Comparison of ENCODE assay signal across 10 mouse cellular contexts in genomic region chr9:115261456-115261855, GRCm38 (mm10). TPM values are rescaled to one million over a fixed set of nuclear protein-coding genes. Genes with fewer than 3 reads are reported as not detected.
A peak's percentile ranks its signal among the peaks of the same experiment; 100 is the strongest.
DNase-seq lines count a peak whose midpoint lies in the region; ATAC-seq and TF ChIP-seq lines count a peak whose summit lies in the region.
"Had no signal": no experiment of that assay in that cellular context is flagged by ENCODE, and none has a peak within 500 bp of the region (broad histone marks: within the 10 kb centered on the region; RNA-seq: fewer than 3 reads in every experiment).

No protein-coding gene starts in this region.

- ATAC-seq in intestine, embryonic 15.5 days, result no peak

- H3K27me3 ChIP-seq in intestine, embryonic 15.5 days (replicated peaks), result no peaks in the 10 kb centered on the region
- H3K27me3 ChIP-seq: embryonic facial prominence, embryonic 15.5 days; limb, embryonic 15.5 days had no signal

- H3K36me3 ChIP-seq in intestine, embryonic 15.5 days, result peaks cover 7% of the 10 kb centered on the region; the same call in 1 of the 2 replicates

- TF ChIP-seq POLR2A in brain, embryonic 14.5 days (IDR thresholded peaks at IDR 0.05; ENCODE audit: borderline replicate concordance, extremely low read depth, insufficient read depth, insufficient read length, poor library complexity, severe bottlenecking), result no peak

- H3K27ac ChIP-seq in intestine, embryonic 15.5 days, result no peak overlapping the region
- H3K27ac ChIP-seq: embryonic facial prominence, embryonic 15.5 days; limb, embryonic 15.5 days had no signal

- peak; percentile 53; the same call in 1 of the 2 replicates for TF ChIP-seq CTCF in brain, embryonic 14.5 days (IDR thresholded peaks at IDR 0.05; ENCODE audit: borderline replicate concordance, extremely low read depth, insufficient read depth, insufficient read length)

- no peak overlapping the region for H3K4me2 ChIP-seq in intestine, embryonic 15.5 days (replicated peaks)
- H3K4me2 ChIP-seq: embryonic facial prominence, embryonic 15.5 days; limb, embryonic 15.5 days had no signal

- no peak overlapping the region for H3K4me3 ChIP-seq in intestine, embryonic 15.5 days (replicated peaks)
- H3K4me3 ChIP-seq: embryonic facial prominence, embryonic 15.5 days; limb, embryonic 15.5 days had no signal

- H3K9ac ChIP-seq in intestine, embryonic 15.5 days, result no peak overlapping the region
- H3K9ac ChIP-seq: embryonic facial prominence, embryonic 15.5 days; limb, embryonic 15.5 days had no signal

- H3K9me3 ChIP-seq in intestine, embryonic 15.5 days, result no peaks in the 10 kb centered on the region
- H3K9me3 ChIP-seq: embryonic facial prominence, embryonic 15.5 days; limb, embryonic 15.5 days had no signal

- intact Hi-C loops in left cerebral cortex, postnatal 25 days (cut with DNase I), result loop anchor here (1.0 to 5.0 kb wide), 4 partner anchors 99 to 464 kb away; no protein-coding TSS in a partner anchor

- WGBS in intestine, embryonic 15.5 days, result 72% methylated on average over 8 of the region's 8 CpGs

- DNase-seq in cerebellum, adult 8-10 months, result peak; percentile 14
- DNase-seq in cerebellum, adult 11-12 months, result no peak
- peak; percentile 25 for DNase-seq in kidney, postnatal 10 days
- no peak for DNase-seq in kidney, postnatal 25 days
- peak; percentile 64 for DNase-seq in brain, embryonic 14.5 days (ENCODE audit: low read depth)
- DNase-seq in left cerebral cortex, postnatal 25 days (ENCODE audit: low spot score in 2 of 2), result peak; percentile 49 to 63
- DNase-seq in testis, postnatal 14 days (ENCODE audit: low spot score), result no peak

- H3K4me1 ChIP-seq in intestine, embryonic 15.5 days (replicated peaks), result no peaks in the 10 kb centered on the region
- H3K4me1 ChIP-seq: embryonic facial prominence, embryonic 15.5 days had no signal

RNA-seq across cellular contexts. Expression of gene Stt3b, which starts 48.8 kb away (rescaled TPM):
- 58.1 and 74.2 TPM in 2 replicates for polyA plus RNA-seq in brain, embryonic 14.5 days (2012; rRNA removed)
- 100 to 1,000 TPM in 1 of 2 experiments, 10 to 100 TPM in 1; 85.2 to 100 TPM for total RNA-seq in left cerebral cortex, postnatal 25 days (2021)
- polyA plus RNA-seq in intestine, embryonic 15.5 days (2015; fragmentation: Nextera tagmentation; extraction: Ambion mirVana), result 128 TPM in 2 replicates

Comparison
In these comparisons a context has a peak if more than half of its experiments do, and no peak if none do; other contexts are left out.
1. DNase-seq: peak in cerebellum, adult 8-10 months (single experiment), kidney, postnatal 10 days (single experiment), brain, embryonic 14.5 days (single experiment) and left cerebral cortex, postnatal 25 days (2 of 2); none in cerebellum, adult 11-12 months (single experiment), kidney, postnatal 25 days (0 of 2) and testis, postnatal 14 days (single experiment).